Mouse (Mus musculus): Measurements from ENCODE around the gene Arhgap10. TPM values are rescaled to one million over a fixed set of nuclear protein-coding genes. Genes with fewer than 3 reads are reported as not detected.

The Arhgap10 gene
- polyA plus RNA-seq, 1 experiment from 2014 or later, result 3.8 TPM

GRCm38 (mm10) chr8:77538256-77538655, 20.5 kb upstream of the Arhgap10 start:
- no peak for ATAC-seq (ENCODE audit: low read depth)

GRCm38 (mm10) chr8:77536821-77537220, 19.1 kb upstream of the Arhgap10 start:
- no peaks in the 10 kb centered on the region for H3K36me3 ChIP-seq (ENCODE audit: control insufficient read depth, insufficient read depth, low read length)
- 84% methylated on average over 12 of the region's 12 CpGs for WGBS
- H3K9ac ChIP-seq (replicated peaks; ENCODE audit: low read depth, low read length), result no peak overlapping the region
- H3K4me2 ChIP-seq (ENCODE audit: low read depth, low read length), result no peak overlapping the region
- no peak for ATAC-seq (ENCODE audit: low read depth)
- no peak overlapping the region for H3K27ac ChIP-seq (ENCODE audit: low read depth, low read length)
- no peaks in the 10 kb centered on the region for H3K9me3 ChIP-seq (ENCODE audit: control insufficient read depth, low read length)
- H3K27me3 ChIP-seq (ENCODE audit: control insufficient read depth, insufficient read depth, low read length), result no peaks in the 10 kb centered on the region
- H3K4me1 ChIP-seq (ENCODE audit: control insufficient read depth, insufficient read depth, low read length), result no peaks in the 10 kb centered on the region
- H3K4me3 ChIP-seq (ENCODE audit: low read depth, low read length), result no peak overlapping the region

More at GRCm38 (mm10) chr8:77538256-77538655, 20.5 kb upstream of the Arhgap10 start:
- Histone ChIP-seq H3K27me3 (ENCODE audit: control insufficient read depth, insufficient read depth, low read length) (no peaks in the 10 kb centered on the region), H3K9ac (replicated peaks; ENCODE audit: low read depth, low read length) (no peak overlapping the region), H3K4me1 (ENCODE audit: control insufficient read depth, insufficient read depth, low read length) (no peaks in the 10 kb centered on the region), H3K27ac (ENCODE audit: low read depth, low read length) (no peak overlapping the region), H3K4me3 (ENCODE audit: low read depth, low read length) (no peak overlapping the region), H3K4me2 (ENCODE audit: low read depth, low read length) (no peak overlapping the region), H3K36me3 (ENCODE audit: control insufficient read depth, insufficient read depth, low read length) (no peaks in the 10 kb centered on the region), H3K9me3 (ENCODE audit: control insufficient read depth, low read length) (no peaks in the 10 kb centered on the region)
- 84% methylated on average over 1 of the region's 1 CpGs for WGBS

GRCm38 (mm10) chr8:77535026-77535595, 17.4 kb upstream of the Arhgap10 start:
- WGBS, result 74% methylated on average over 5 of the region's 5 CpGs
- Histone ChIP-seq H3K27me3 (ENCODE audit: control insufficient read depth, insufficient read depth, low read length) (no peaks in the 10 kb centered on the region), H3K27ac (ENCODE audit: low read depth, low read length) (no peak overlapping the region), H3K36me3 (ENCODE audit: control insufficient read depth, insufficient read depth, low read length) (no peaks in the 10 kb centered on the region), H3K9ac (replicated peaks; ENCODE audit: low read depth, low read length) (no peak overlapping the region), H3K4me1 (ENCODE audit: control insufficient read depth, insufficient read depth, low read length) (no peaks in the 10 kb centered on the region), H3K4me3 (ENCODE audit: low read depth, low read length) (no peak overlapping the region), H3K9me3 (ENCODE audit: control insufficient read depth, low read length) (no peaks in the 10 kb centered on the region), H3K4me2 (ENCODE audit: low read depth, low read length) (no peak overlapping the region)
- ATAC-seq (ENCODE audit: low read depth), result peak; percentile 78; the same call in 1 of the 2 replicates

- Histone ChIP-seq H3K4me3 (ENCODE audit: low read depth, low read length) (no peak overlapping the region), H3K27ac (ENCODE audit: low read depth, low read length) (no peak overlapping the region), H3K4me2 (ENCODE audit: low read depth, low read length) (no peak overlapping the region), H3K9ac (replicated peaks; ENCODE audit: low read depth, low read length) (no peak overlapping the region), H3K36me3 (ENCODE audit: control insufficient read depth, insufficient read depth, low read length) (no peaks in the 10 kb centered on the region), H3K9me3 (ENCODE audit: control insufficient read depth, low read length) (no peaks in the 10 kb centered on the region), H3K27me3 (ENCODE audit: control insufficient read depth, insufficient read depth, low read length) (no peaks in the 10 kb centered on the region), H3K4me1 (ENCODE audit: control insufficient read depth, insufficient read depth, low read length) (no peaks in the 10 kb centered on the region)
- WGBS, result 75% methylated on average over 8 of the region's 8 CpGs
- ATAC-seq (ENCODE audit: low read depth), result peak; percentile 51; the same call in 1 of the 2 replicates
These were observed 16.7 kb upstream of the Arhgap10 start for GRCm38 (mm10) chr8:77534358-77534992.

- no peak for ATAC-seq (ENCODE audit: low read depth)
- 84% methylated on average over 8 of the region's 8 CpGs for WGBS
These were observed 8.4 kb upstream of the Arhgap10 start for GRCm38 (mm10) chr8:77526130-77526529.

GRCm38 (mm10) chr8:77524906-77525305, 7.2 kb upstream of the Arhgap10 start:
- H3K36me3 ChIP-seq (ENCODE audit: control insufficient read depth, insufficient read depth, low read length), result no peaks in the 10 kb centered on the region
- WGBS, result 95% methylated on average over 2 of the region's 2 CpGs

More at GRCm38 (mm10) chr8:77526130-77526529, 8.4 kb upstream of the Arhgap10 start:
- Histone ChIP-seq H3K4me3 (ENCODE audit: low read depth, low read length) (no peak overlapping the region), H3K36me3 (ENCODE audit: control insufficient read depth, insufficient read depth, low read length) (no peaks in the 10 kb centered on the region), H3K4me1 (ENCODE audit: control insufficient read depth, insufficient read depth, low read length) (no peaks in the 10 kb centered on the region), H3K4me2 (ENCODE audit: low read depth, low read length) (no peak overlapping the region), H3K27ac (ENCODE audit: low read depth, low read length) (no peak overlapping the region), H3K9ac (replicated peaks; ENCODE audit: low read depth, low read length) (no peak overlapping the region), H3K27me3 (ENCODE audit: control insufficient read depth, insufficient read depth, low read length) (no peaks in the 10 kb centered on the region), H3K9me3 (ENCODE audit: control insufficient read depth, low read length) (no peaks in the 10 kb centered on the region)

GRCm38 (mm10) chr8:77524018-77524615, 6.4 kb upstream of the Arhgap10 start:
- Histone ChIP-seq H3K4me2 (ENCODE audit: low read depth, low read length) (no peak overlapping the region), H3K36me3 (ENCODE audit: control insufficient read depth, insufficient read depth, low read length) (no peaks in the 10 kb centered on the region), H3K4me1 (ENCODE audit: control insufficient read depth, insufficient read depth, low read length) (no peaks in the 10 kb centered on the region), H3K27ac (ENCODE audit: low read depth, low read length) (no peak overlapping the region), H3K27me3 (ENCODE audit: control insufficient read depth, insufficient read depth, low read length) (no peaks in the 10 kb centered on the region), H3K4me3 (ENCODE audit: low read depth, low read length) (no peak overlapping the region), H3K9ac (replicated peaks; ENCODE audit: low read depth, low read length) (no peak overlapping the region), H3K9me3 (ENCODE audit: control insufficient read depth, low read length) (no peaks in the 10 kb centered on the region)
- ATAC-seq (ENCODE audit: low read depth), result no peak
- 73% methylated on average over 14 of the region's 14 CpGs for WGBS

More at GRCm38 (mm10) chr8:77524906-77525305, 7.2 kb upstream of the Arhgap10 start:
- Histone ChIP-seq H3K9ac (replicated peaks; ENCODE audit: low read depth, low read length) (no peak overlapping the region), H3K27ac (ENCODE audit: low read depth, low read length) (no peak overlapping the region), H3K4me1 (ENCODE audit: control insufficient read depth, insufficient read depth, low read length) (no peaks in the 10 kb centered on the region), H3K9me3 (ENCODE audit: control insufficient read depth, low read length) (no peaks in the 10 kb centered on the region), H3K4me3 (ENCODE audit: low read depth, low read length) (no peak overlapping the region), H3K4me2 (ENCODE audit: low read depth, low read length) (no peak overlapping the region), H3K27me3 (ENCODE audit: control insufficient read depth, insufficient read depth, low read length) (no peaks in the 10 kb centered on the region)
- no peak for ATAC-seq (ENCODE audit: low read depth)

GRCm38 (mm10) chr8:77522984-77523383, 5.2 kb upstream of the Arhgap10 start:
- WGBS, result 72% methylated on average over 8 of the region's 8 CpGs
- Histone ChIP-seq H3K4me3 (ENCODE audit: low read depth, low read length) (no peak overlapping the region), H3K4me2 (ENCODE audit: low read depth, low read length) (no peak overlapping the region), H3K27ac (ENCODE audit: low read depth, low read length) (no peak overlapping the region), H3K9ac (replicated peaks; ENCODE audit: low read depth, low read length) (no peak overlapping the region), H3K27me3 (ENCODE audit: control insufficient read depth, insufficient read depth, low read length) (no peaks in the 10 kb centered on the region), H3K9me3 (ENCODE audit: control insufficient read depth, low read length) (no peaks in the 10 kb centered on the region), H3K4me1 (ENCODE audit: control insufficient read depth, insufficient read depth, low read length) (no peaks in the 10 kb centered on the region), H3K36me3 (ENCODE audit: control insufficient read depth, insufficient read depth, low read length) (no peaks in the 10 kb centered on the region)
- no peak for ATAC-seq (ENCODE audit: low read depth)
